Mouse (Mus musculus) myocyte (in vitro differentiated cells): ENCODE measurements at regions not wholly inside any gene's neighbourhood (a gene's known extent, or its start where the extent isn't known, plus 50 kb on each side); places are given as distances from the start of the nearest gene placed in this dataset.

ENCODE experiments used
- CEBPB ChIP-seq: IDR thresholded peaks from 2 replicates; pipeline ENCODE4 v1.6.1; 2011; ENCODE audit warnings: mild to moderate bottlenecking, moderate library complexity; ENCODE audit not compliant: poor library complexity, insufficient read depth, severe bottlenecking
- E2F4 ChIP-seq: IDR thresholded peaks from one replicate; pipeline ENCODE4 v1.6.1; 2011; ENCODE audit warnings: mild to moderate bottlenecking, control low read depth, moderate library complexity; ENCODE audit not compliant: insufficient read depth
- MAX ChIP-seq: IDR thresholded peaks from one replicate; pipeline ENCODE4 v1.6.1; 2011; ENCODE audit warnings: low read depth, mild to moderate bottlenecking, control low read depth
- MYOD1 ChIP-seq, 3 experiments: IDR thresholded peaks; one replicate each; pipeline ENCODE4 v1.6.1; 2011; ENCODE audit warnings: control low read depth in 2 of 3, low read depth in 2 of 3, mild to moderate bottlenecking in 2 of 3, moderate library complexity in 1 of 3; ENCODE audit not compliant: insufficient read length in 2 of 3, control insufficient read depth in 1 of 3
- MYOG ChIP-seq, 3 experiments: IDR thresholded peaks; one replicate each; pipeline ENCODE4 v1.6.1; 2011; ENCODE audit warnings: control low read depth in 2 of 3, low read depth in 2 of 3, mild to moderate bottlenecking in 2 of 3; ENCODE audit not compliant: insufficient read length in 2 of 3, control insufficient read depth in 1 of 3, insufficient read depth in 1 of 3
- POLR2A ChIP-seq: IDR thresholded peaks from one replicate; pipeline ENCODE4 v1.6.1; 2011; ENCODE audit warnings: low read depth, mild to moderate bottlenecking, control low read depth, moderate library complexity; ENCODE audit not compliant: insufficient read length
- POLR2AphosphoS2 ChIP-seq: IDR thresholded peaks from one replicate; pipeline ENCODE4 v1.6.1; 2011; ENCODE audit warnings: low read depth, control low read depth; ENCODE audit not compliant: insufficient read length
- REST ChIP-seq: IDR thresholded peaks from one replicate; pipeline ENCODE4 v1.6.1; 2011; ENCODE audit warnings: mild to moderate bottlenecking, control low read depth, moderate library complexity; ENCODE audit not compliant: insufficient read depth, insufficient read length
- SRF ChIP-seq: IDR thresholded peaks from one replicate; pipeline ENCODE4 v1.6.1; 2011; ENCODE audit warnings: low read depth; ENCODE audit not compliant: control insufficient read depth, insufficient read length
- TCF12 ChIP-seq: IDR thresholded peaks from one replicate; pipeline ENCODE4 v1.6.1; 2011; ENCODE audit warnings: mild to moderate bottlenecking, control low read depth; ENCODE audit not compliant: poor library complexity, insufficient read depth, severe bottlenecking
- TCF3 ChIP-seq: IDR thresholded peaks from one replicate; pipeline ENCODE4 v1.6.1; 2011; ENCODE audit warnings: low read depth, control low read depth; ENCODE audit not compliant: insufficient read length
- USF1 ChIP-seq: IDR thresholded peaks from one replicate; pipeline ENCODE4 v1.6.1; 2011; ENCODE audit warnings: low read depth, mild to moderate bottlenecking, control low read depth, moderate library complexity

DNA sequence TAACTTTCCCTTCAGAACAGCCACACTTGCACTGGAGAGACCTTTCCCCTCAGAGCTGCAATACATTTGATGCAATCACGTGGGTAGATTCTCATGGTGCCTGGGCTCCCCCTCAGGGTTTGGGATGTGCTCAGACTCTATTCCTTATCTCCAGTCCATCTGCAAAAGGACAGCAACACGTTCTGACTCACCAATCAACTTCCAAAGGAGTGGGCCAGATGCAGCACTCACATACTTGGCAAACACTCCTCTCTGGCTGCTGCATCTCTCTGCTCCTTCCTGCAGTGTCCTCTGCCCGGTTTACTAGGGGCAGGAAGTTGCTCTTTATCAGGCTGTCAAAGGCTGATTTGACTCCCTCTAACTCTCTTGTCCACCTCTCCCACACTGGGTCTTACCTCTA, 285.6 kb upstream of the Impad1 start:
- TF ChIP-seq POLR2A (no peak), TCF12 (no peak), TCF3 (no peak), POLR2AphosphoS2 (no peak), MAX (no peak), E2F4 (no peak), MYOG (IDR thresholded peaks at IDR 0.05; ENCODE audit: control insufficient read depth in 1 of 3, insufficient read depth in 1 of 3, insufficient read length in 2 of 3, low read depth in 2 of 3) (no peak), CEBPB (no peak), SRF (no peak), REST (no peak), MYOD1 (IDR thresholded peaks at IDR 0.05; ENCODE audit: control insufficient read depth in 1 of 3, insufficient read length in 2 of 3, low read depth in 2 of 3) (no peak), USF1 (no peak)
